Mouse (Mus musculus) subcutaneous adipose tissue, adult 2 months (tissue): ENCODE data around the gene Rgr. TPM values are rescaled to one million over a fixed set of nuclear protein-coding genes. Genes with fewer than 3 reads are reported as not detected.

ENCODE experiments used
- polyA plus RNA-seq: library from polyadenylated mRNA; depleted of rRNA; stranded (reverse); fragments of >200 nt; gene quantifications from 2 replicates; pipeline ENCODE4 v1.2.3, GENCODE M21; 2012; ENCODE audit warnings: low replicate concordance; rRNA removed

Rgr gene
- polyA plus RNA-seq = 0.69 TPM in 1 of 2 replicates, not detected in the other

DNA sequence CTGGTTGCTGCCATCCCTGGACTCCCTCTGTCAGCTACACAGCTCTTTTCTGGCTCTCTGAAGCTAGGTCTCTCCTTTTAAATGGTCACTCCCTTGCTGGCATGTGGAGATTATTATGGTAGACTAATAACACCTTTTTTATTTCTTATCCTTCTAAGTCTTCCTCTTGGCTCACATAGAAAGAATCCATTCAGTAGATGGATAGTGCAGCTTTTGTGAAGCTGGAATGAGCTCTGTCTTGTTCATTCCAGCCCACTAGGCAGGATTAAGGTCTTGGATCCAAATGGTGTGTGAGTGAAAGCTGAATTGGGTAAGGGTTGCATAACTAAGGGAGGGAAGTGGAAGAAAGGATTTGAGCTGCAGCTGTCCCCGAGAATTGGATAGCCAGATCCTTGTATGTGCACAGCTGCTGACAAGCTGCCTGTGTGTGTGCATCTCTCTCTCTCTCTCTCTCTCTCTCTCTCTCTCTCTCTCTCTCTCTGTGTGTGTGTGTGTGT lies at the start of gene Rgr:
Gene Rgr, minus strand, starts transcription at position 51 of the 497 bp plus-strand sequence.

DNA sequence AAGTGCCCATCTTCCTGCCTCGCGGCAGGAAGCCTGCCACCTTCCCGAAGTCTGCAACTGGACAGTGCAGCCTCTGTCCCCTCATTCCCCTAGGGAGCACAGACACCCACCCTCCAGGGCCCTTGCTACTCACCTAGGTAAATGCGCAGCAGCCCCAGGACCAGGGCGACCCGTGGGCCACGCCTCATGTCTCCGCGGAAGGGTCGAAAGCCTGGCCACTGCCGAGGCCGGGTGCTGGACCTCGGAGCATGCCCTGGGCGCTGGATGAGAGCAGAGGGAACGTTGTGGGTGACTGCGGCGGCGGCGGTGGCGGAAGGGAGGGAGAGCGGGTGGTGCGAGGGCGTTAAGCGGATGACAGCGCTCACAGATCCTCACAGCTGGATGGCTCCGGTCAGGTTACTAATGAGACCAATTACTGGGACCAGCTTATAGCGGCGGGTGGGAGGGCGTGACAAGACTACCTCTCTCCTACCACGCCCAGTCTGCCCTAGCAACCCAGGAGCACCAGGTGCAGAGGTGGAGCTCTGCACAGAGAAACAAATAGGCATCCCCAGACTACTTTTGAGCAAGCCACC lies 49.3 kb upstream of the Rgr start, which contains the start of gene Cdhr1:
Gene Cdhr1, minus strand, starts transcription at position 392 of the 575 bp plus-strand sequence.

DNA sequence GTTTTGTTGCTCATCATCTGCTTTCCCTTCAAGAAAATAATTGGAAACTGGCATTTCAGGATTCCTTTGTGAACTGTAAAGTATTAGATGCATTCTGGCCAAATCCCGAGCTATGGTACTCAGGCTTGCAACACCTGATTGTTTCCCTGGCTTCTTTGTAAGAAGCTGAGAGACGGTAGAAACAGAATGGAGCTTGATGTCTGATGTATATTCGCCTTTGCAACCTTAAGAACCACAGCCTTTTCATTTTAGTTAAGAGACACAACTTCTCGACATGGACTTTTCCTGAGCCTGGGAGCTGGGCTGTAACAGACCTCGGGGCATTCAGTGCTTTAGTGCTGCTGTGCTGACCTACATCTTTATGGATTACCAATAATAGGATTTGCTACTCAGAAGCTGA lies 18.9 kb upstream of the Rgr start, which contains the start of gene Lrit2:
Gene Lrit2, plus strand, starts transcription at position 301 of the 400 bp plus-strand sequence.

Other genes with a start within 250 kb of the Rgr start
- 40.3 and 65.2 TPM in 2 replicates for gene Ccser2, start 80.2 kb downstream of the Rgr start, polyA plus RNA-seq
- gene Lrit1, start 5.9 kb upstream of the Rgr start, polyA plus RNA-seq = not detected in 2 replicates
- gene Lrit2, start 19.0 kb upstream of the Rgr start, polyA plus RNA-seq = not detected in 2 replicates
- 0.03 and 0.06 TPM in 2 replicates for gene Cdhr1, start 49.4 kb upstream of the Rgr start, polyA plus RNA-seq
- gene 2610528A11Rik, start 65.1 kb upstream of the Rgr start, polyA plus RNA-seq = 0.72 and 0.76 TPM in 2 replicates
- 228 and 370 TPM in 2 replicates for gene Ghitm, start 86.3 kb upstream of the Rgr start, polyA plus RNA-seq